ENCODE assay signal across 9 mouse cellular contexts in the genomic region with DNA sequence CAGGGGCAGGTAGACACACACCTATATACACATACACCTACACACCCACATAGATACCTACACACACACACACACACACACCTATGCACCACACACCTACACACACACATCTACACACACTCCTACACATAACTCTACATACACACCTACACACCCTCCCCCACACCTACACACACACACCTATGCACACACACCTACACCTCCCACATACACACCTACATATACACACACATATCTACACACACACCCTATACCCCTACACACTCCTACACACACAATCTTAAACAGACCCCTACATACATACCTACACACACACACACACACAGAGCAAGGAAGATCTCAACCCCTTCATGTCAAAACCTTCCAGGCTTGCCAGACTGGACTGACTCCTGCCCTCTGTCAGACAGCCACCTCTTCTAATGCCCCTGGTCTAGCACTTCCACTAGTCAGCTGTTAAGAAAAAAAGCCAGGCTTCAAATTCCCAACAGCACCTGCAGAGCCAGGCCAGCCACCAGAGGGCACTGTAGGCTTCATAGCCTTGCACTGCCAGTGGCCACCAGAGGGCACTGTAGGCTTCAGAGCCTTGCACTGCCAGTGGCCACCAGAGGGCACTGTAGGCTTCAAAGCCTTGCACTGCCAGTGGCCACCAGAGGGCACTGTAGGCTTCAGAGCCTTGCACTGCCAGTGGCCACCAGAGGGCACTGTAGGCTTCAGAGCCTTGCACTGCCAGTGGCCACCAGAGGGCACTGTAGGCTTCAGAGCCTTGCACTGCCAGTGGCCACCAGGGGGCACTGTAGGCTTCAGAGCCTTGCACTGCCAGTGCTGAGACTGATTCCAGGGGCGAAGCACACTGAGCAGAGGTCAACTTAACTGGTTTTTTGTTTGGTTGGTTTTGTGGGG. TPM values are rescaled to one million over a fixed set of nuclear protein-coding genes. Genes with fewer than 3 reads are reported as not detected.
DNase-seq lines count a peak whose midpoint lies in the region; ATAC-seq and TF ChIP-seq lines count a peak whose summit lies in the region.
"Had no signal": no experiment of that assay in that cellular context is flagged by ENCODE, and none has a peak within 500 bp of the region (broad histone marks: within the 10 kb centered on the region; RNA-seq: fewer than 3 reads in every experiment).

No protein-coding gene starts in this region.

- H3K4me3 ChIP-seq in intestine, embryonic 15.5 days (replicated peaks): no peak overlapping the region
- no peak overlapping the region for H3K4me3 ChIP-seq in intestine, embryonic 16.5 days (ENCODE audit: low read length)
- H3K4me3 ChIP-seq in CH12.LX (replicated peaks in 1 of 3; ENCODE audit: low read depth in 2 of 3, low read length in 2 of 3, poor library complexity in 1 of 3): no peak overlapping the region
- H3K4me3 ChIP-seq: embryonic facial prominence, embryonic 13.5 days had no signal

- DNase-seq in CH12.LX (ENCODE audit: extremely low read depth): peak; percentile 54
- peak; percentile 57 for DNase-seq in brain, adult 2 months (ENCODE audit: low read depth, low spot score)
- peak; percentile 59 for DNase-seq in gastrocnemius, postnatal 25 days
- DNase-seq in kidney, postnatal 25 days: peak; percentile 65 to 77
- DNase-seq in testis, postnatal 10 days (ENCODE audit: low spot score): peak; percentile 78

- no peaks in the 10 kb centered on the region for H3K9me3 ChIP-seq in intestine, embryonic 15.5 days
- H3K9me3 ChIP-seq in intestine, embryonic 16.5 days (ENCODE audit: control insufficient read depth, low read length): 0 out of 2 replicates have a peak, but pooled peaks cover 2% of the 10 kb centered on the region
- peaks cover 2% of the 10 kb centered on the region for H3K9me3 ChIP-seq in CH12.LX (replicated peaks; ENCODE audit: low read length)

- in situ Hi-C loops in CH12.LX (cut with MboI; ENCODE audit: low pct_ligation_motif_present, low pct_unique_long_range_greater_than_20kb, low sequenced_read_pairs): no loop called here

- peak; percentile 97 to 98 for TF ChIP-seq CTCF in CH12.LX (conservative IDR thresholded peaks at IDR 0.05 in 1 of 2, IDR thresholded peaks at IDR 0.05 in 1 of 2; ENCODE audit: low read depth in 2 of 2, low read length in 2 of 2)

- no peak for TF ChIP-seq POLR2A in CH12.LX (IDR thresholded peaks at IDR 0.05; ENCODE audit: low read depth, low read length)

- H3K4me2 ChIP-seq in intestine, embryonic 15.5 days (replicated peaks): no peak overlapping the region
- no peak overlapping the region for H3K4me2 ChIP-seq in intestine, embryonic 16.5 days (ENCODE audit: low read depth, low read length)
- no peak overlapping the region for H3K4me2 ChIP-seq in CH12.LX (ENCODE audit: insufficient read depth, low read depth, poor library complexity, severe bottlenecking)
- H3K4me2 ChIP-seq: embryonic facial prominence, embryonic 13.5 days had no signal

- H3K4me1 ChIP-seq in intestine, embryonic 15.5 days (replicated peaks): no peaks in the 10 kb centered on the region
- H3K4me1 ChIP-seq in intestine, embryonic 16.5 days (ENCODE audit: control insufficient read depth, insufficient read depth, low read length): no peaks in the 10 kb centered on the region
- no peaks in the 10 kb centered on the region for H3K4me1 ChIP-seq in CH12.LX (ENCODE audit: control insufficient read depth in 1 of 2, insufficient read depth in 2 of 2)
- H3K4me1 ChIP-seq: embryonic facial prominence, embryonic 13.5 days had no signal

- ATAC-seq in intestine, embryonic 15.5 days: peak; percentile 41; the same call in 1 of the 2 replicates
- no peak; the same call in 1 of the 2 replicates for ATAC-seq in intestine, embryonic 16.5 days
- peak; percentile 85 for ATAC-seq in megakaryocyte progenitor cell, adult 5-6 weeks (replicated peaks; ENCODE audit: poor library complexity)

- no peak overlapping the region for H3K27ac ChIP-seq in intestine, embryonic 15.5 days
- no peak overlapping the region for H3K27ac ChIP-seq in intestine, embryonic 16.5 days (ENCODE audit: low read length)
- no peak overlapping the region for H3K27ac ChIP-seq in CH12.LX (ENCODE audit: insufficient read depth, low read depth)
- H3K27ac ChIP-seq: embryonic facial prominence, embryonic 13.5 days had no signal

- peak; percentile 48 for TF ChIP-seq RAD21 in CH12.LX (IDR thresholded peaks at IDR 0.05; ENCODE audit: low read depth, low read length)

- 89% methylated on average over 1 of the region's 1 CpGs for WGBS in intestine, embryonic 15.5 days
- 100% methylated on average over 1 of the region's 1 CpGs for WGBS in intestine, embryonic 16.5 days

- no peaks in the 10 kb centered on the region for H3K79me2 ChIP-seq in CH12.LX (replicated peaks; ENCODE audit: control insufficient read depth, extremely low read depth, insufficient read depth, poor library complexity, severe bottlenecking)

- H3K9ac ChIP-seq in intestine, embryonic 15.5 days: no peak overlapping the region
- H3K9ac ChIP-seq in intestine, embryonic 16.5 days (ENCODE audit: low read depth, low read length): no peak overlapping the region
- H3K9ac ChIP-seq in CH12.LX (ENCODE audit: insufficient read depth, low read depth): no peak overlapping the region
- H3K9ac ChIP-seq: embryonic facial prominence, embryonic 13.5 days had no signal

- no peak for TF ChIP-seq EP300 in CH12.LX (IDR thresholded peaks at IDR 0.05; ENCODE audit: low read length)

- no peaks in the 10 kb centered on the region for H3K27me3 ChIP-seq in intestine, embryonic 15.5 days (replicated peaks)
- H3K27me3 ChIP-seq in intestine, embryonic 16.5 days (replicated peaks; ENCODE audit: control insufficient read depth, insufficient read depth, low read length): no peaks in the 10 kb centered on the region
- H3K27me3 ChIP-seq in CH12.LX (replicated peaks): no peaks in the 10 kb centered on the region
- H3K27me3 ChIP-seq: embryonic facial prominence, embryonic 13.5 days had no signal

- dilution Hi-C loops in CH12.LX (cut with MboI; ENCODE audit: extremely low pct_ligation_motif_present, extremely low pct_unique_long_range_greater_than_20kb, low sequenced_read_pairs): no loop called here

- 0 out of 2 replicates have a peak, but pooled peaks cover 3% of the 10 kb centered on the region for H3K36me3 ChIP-seq in intestine, embryonic 15.5 days
- no peaks in the 10 kb centered on the region for H3K36me3 ChIP-seq in intestine, embryonic 16.5 days (ENCODE audit: control insufficient read depth, insufficient read depth, low read length)
- peaks cover 0 to 21% of the 10 kb centered on the region in 2 experiments for H3K36me3 ChIP-seq in CH12.LX (replicated peaks in 1 of 2; ENCODE audit: control insufficient read depth in 1 of 2, insufficient read depth in 1 of 2, low read length in 1 of 2)

TF ChIP-seq in CH12.LX, 34 proteins besides CTCF, POLR2A, EP300 and RAD21 (continues in another document):
- TF ChIP-seq BHLHE40 (IDR thresholded peaks at IDR 0.05; ENCODE audit: low read depth, low read length) (no peak), SMC3 (IDR thresholded peaks at IDR 0.05; ENCODE audit: low read depth, low read length) (peak; percentile 78), NELFE (IDR thresholded peaks at IDR 0.05; ENCODE audit: low read depth, low read length) (peak; percentile 80; the same call in 1 of the 2 replicates)

RNA-seq across cellular contexts. Expression of a gene that starts 7.9 kb away (rescaled TPM):
- 14.5 and 14.7 TPM in 2 replicates for polyA plus RNA-seq in intestine, embryonic 15.5 days (2015; fragmentation: Nextera tagmentation; extraction: Ambion mirVana)
- polyA plus RNA-seq in intestine, embryonic 16.5 days (2015; fragmentation: Nextera tagmentation; extraction: Ambion mirVana): 16.1 and 16.4 TPM in 2 replicates
- total RNA-seq in CH12.LX (2012; rRNA removed) (3.2 and 4.0 TPM in 2 replicates), CH12.LX (2014; rRNA removed) (2.4 and 2.5 TPM in 2 replicates)
- 4.6 and 5.7 TPM in 2 replicates for polyA plus RNA-seq in CH12.LX (2012; ENCODE audit: insufficient read length, low read depth)
- total RNA-seq in gastrocnemius, postnatal 25 days (2021): 1 to 10 TPM; 3.8 to 4.3 TPM
- total RNA-seq in megakaryocyte progenitor cell, adult 5-6 weeks (2015): 11.1 and 11.5 TPM in 2 replicates
- total RNA-seq in megakaryocyte progenitor cell, adult 5-6 weeks (2017): 6.6 and 12.0 TPM in 2 replicates

RNA-seq across cellular contexts. Expression of a gene that starts 12.7 kb away (rescaled TPM):
- 141 and 147 TPM in 2 replicates for polyA plus RNA-seq in intestine, embryonic 15.5 days (2015; fragmentation: Nextera tagmentation; extraction: Ambion mirVana)
- polyA plus RNA-seq in intestine, embryonic 16.5 days (2015; fragmentation: Nextera tagmentation; extraction: Ambion mirVana): 124 and 144 TPM in 2 replicates
- total RNA-seq in CH12.LX (2012; rRNA removed) (40.2 and 57.6 TPM in 2 replicates), CH12.LX (2014; rRNA removed) (77.0 and 82.2 TPM in 2 replicates)
- polyA plus RNA-seq in CH12.LX (2012; ENCODE audit: insufficient read length, low read depth): 41.5 and 52.9 TPM in 2 replicates
- 100 to 1,000 TPM; 104 to 105 TPM for total RNA-seq in gastrocnemius, postnatal 25 days (2021)
- 43.7 and 71.4 TPM in 2 replicates for total RNA-seq in megakaryocyte progenitor cell, adult 5-6 weeks (2015)
- 39.8 and 59.3 TPM in 2 replicates for total RNA-seq in megakaryocyte progenitor cell, adult 5-6 weeks (2017)

RNA-seq across cellular contexts. Expression of a gene that starts 21.6 kb away (rescaled TPM):
- polyA plus RNA-seq in intestine, embryonic 15.5 days (2015; fragmentation: Nextera tagmentation; extraction: Ambion mirVana): 57.9 and 62.6 TPM in 2 replicates
- 44.8 and 46.3 TPM in 2 replicates for polyA plus RNA-seq in intestine, embryonic 16.5 days (2015; fragmentation: Nextera tagmentation; extraction: Ambion mirVana)
- 31.0 and 39.3 TPM in 2 replicates for total RNA-seq in CH12.LX (2012; rRNA removed)
- total RNA-seq in CH12.LX (2014; rRNA removed): 29.1 and 32.2 TPM in 2 replicates
- polyA plus RNA-seq in CH12.LX (2012; ENCODE audit: insufficient read length, low read depth): 65.0 and 65.4 TPM in 2 replicates
- total RNA-seq in gastrocnemius, postnatal 25 days (2021): 10 to 100 TPM; 30.0 to 30.1 TPM
- 92.4 and 140 TPM in 2 replicates for total RNA-seq in megakaryocyte progenitor cell, adult 5-6 weeks (2015)
- 100.0 and 142 TPM in 2 replicates for total RNA-seq in megakaryocyte progenitor cell, adult 5-6 weeks (2017)

RNA-seq across cellular contexts. Expression of a gene that starts 54.9 kb away (rescaled TPM):
- polyA plus RNA-seq in intestine, embryonic 15.5 days (2015; fragmentation: Nextera tagmentation; extraction: Ambion mirVana): 6.1 and 7.0 TPM in 2 replicates
- polyA plus RNA-seq in intestine, embryonic 16.5 days (2015; fragmentation: Nextera tagmentation; extraction: Ambion mirVana): 6.8 and 8.9 TPM in 2 replicates
- 0.04 and 0.08 TPM in 2 replicates for total RNA-seq in CH12.LX (2012; rRNA removed)
- total RNA-seq in CH12.LX (2014; rRNA removed): not detected in 2 replicates
- 0.11 TPM in 2 replicates for polyA plus RNA-seq in CH12.LX (2012; ENCODE audit: insufficient read length, low read depth)
- total RNA-seq in gastrocnemius, postnatal 25 days (2021): 1 to 10 TPM; 2.5 to 2.6 TPM
- not detected in 2 replicates for total RNA-seq in megakaryocyte progenitor cell, adult 5-6 weeks (2015)
- total RNA-seq in megakaryocyte progenitor cell, adult 5-6 weeks (2017): 0.12 and 0.41 TPM in 2 replicates

RNA-seq across cellular contexts. Expression of a gene that starts 55.5 kb away (rescaled TPM):
- not detected in 2 replicates for polyA plus RNA-seq in intestine, embryonic 15.5 days (2015; fragmentation: Nextera tagmentation; extraction: Ambion mirVana)
- polyA plus RNA-seq in intestine, embryonic 16.5 days (2015; fragmentation: Nextera tagmentation; extraction: Ambion mirVana): not detected in 2 replicates
- total RNA-seq in CH12.LX (2012; rRNA removed) (not detected in 2 replicates), CH12.LX (2014; rRNA removed) (not detected in 2 replicates)
- polyA plus RNA-seq in CH12.LX (2012; ENCODE audit: insufficient read length, low read depth): not detected in 2 replicates
- not detected for total RNA-seq in gastrocnemius, postnatal 25 days (2021)
- total RNA-seq in megakaryocyte progenitor cell, adult 5-6 weeks (2015): not detected in 2 replicates
- not detected in 2 replicates for total RNA-seq in megakaryocyte progenitor cell, adult 5-6 weeks (2017)
